Mouse (Mus musculus): ENCODE measurements around the gene Akap3. TPM values are rescaled to one million over a fixed set of nuclear protein-coding genes. Genes with fewer than 3 reads are reported as not detected.

Gene Akap3
- total RNA-seq (2021): under 1 TPM; 0.30 to 0.54 TPM

DNA sequence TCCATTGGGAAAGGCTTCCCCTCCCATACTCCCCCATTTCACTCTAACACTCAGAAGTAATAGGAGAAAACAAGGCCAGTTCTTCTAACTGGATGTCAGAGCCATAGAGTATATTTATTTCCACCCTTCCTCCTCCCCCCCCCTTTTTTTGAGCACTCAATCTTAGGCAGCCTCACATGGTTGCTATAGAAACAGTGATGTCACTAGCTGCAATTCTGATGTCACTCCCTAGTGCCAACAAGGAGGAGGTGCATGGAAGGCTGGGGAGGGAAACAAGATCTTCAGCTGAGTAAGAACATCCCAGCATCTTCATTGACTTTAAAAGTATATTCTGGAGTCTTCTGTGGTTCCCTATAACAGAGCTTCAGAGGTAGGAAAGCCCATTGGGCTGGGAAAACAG, at the start of gene Akap3:
Gene Akap3 (plus strand): TSS at position 218 of the 400 bp plus-strand sequence.
- intact Hi-C loops (cut with DNase I): no loop called here
- no peak for DNase-seq (ENCODE audit: extremely low spot score in 1 of 2, low spot score in 2 of 2)

DNA sequence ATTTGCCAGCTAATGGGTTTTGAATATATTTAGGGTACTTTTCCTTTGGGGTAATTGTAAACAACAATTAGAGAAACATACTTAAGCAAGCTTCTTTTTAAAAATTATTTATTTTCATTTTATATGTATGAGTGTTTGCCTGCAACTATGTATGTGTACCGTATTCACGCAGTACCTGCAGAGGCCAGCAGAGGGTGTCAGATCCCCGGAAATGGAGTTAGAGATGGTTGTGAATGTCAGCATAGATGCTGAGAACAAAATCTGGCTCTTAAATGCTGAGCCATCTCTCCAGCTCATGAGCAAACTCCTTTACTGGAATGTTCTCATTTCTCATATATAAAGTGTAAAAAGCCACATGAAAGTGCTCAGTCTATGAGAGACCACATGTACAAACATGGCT, 46.1 kb upstream of the Akap3 start:
- intact Hi-C loops (cut with DNase I): no loop called here
- no peak for DNase-seq (ENCODE audit: extremely low spot score in 1 of 2, low spot score in 2 of 2)

DNA sequence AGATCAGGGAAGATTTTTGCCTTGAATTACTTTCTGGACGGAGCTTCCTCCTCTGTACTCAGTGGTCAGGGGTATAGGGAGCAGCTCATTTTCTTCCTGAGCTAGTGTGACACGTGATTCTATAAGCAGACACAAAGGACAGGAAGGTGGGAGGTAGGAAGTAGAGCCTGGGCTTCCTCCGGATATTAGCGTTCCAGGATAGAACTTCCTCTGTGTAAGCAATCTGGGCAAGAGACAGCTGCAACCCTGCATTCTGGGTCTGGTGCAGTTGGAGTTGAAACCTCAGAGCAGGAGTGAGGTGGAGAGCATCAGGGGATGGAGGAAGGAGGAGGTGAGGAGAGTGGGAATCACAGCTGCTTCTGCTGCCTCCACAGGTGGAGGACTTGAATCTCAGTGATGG, 44.8 kb upstream of the Akap3 start:
- intact Hi-C loops (cut with DNase I): no loop called here
- DNase-seq (ENCODE audit: extremely low spot score in 1 of 2, low spot score in 2 of 2): no peak

DNA sequence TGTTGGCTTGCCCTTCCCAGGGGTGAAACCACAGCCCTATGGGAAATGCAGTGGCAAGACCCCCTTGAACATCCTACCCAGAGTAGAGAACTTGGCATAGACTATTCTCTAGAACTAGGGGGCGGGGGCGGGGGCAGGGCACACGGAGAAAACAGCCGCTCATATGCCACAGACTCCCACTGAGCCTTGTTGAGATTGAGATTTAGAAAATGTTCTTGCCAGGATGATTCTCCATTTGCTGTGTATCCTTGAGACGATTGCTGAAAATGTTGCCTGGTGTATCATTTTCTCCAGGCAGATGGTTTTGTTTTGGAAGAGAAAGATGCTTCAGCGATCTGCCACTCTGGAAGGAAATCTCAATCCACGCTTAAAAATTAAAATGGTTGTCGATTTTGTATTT, 44.3 kb upstream of the Akap3 start:
- no peak for DNase-seq (ENCODE audit: extremely low spot score in 1 of 2, low spot score in 2 of 2)
- intact Hi-C loops (cut with DNase I): no loop called here

DNA sequence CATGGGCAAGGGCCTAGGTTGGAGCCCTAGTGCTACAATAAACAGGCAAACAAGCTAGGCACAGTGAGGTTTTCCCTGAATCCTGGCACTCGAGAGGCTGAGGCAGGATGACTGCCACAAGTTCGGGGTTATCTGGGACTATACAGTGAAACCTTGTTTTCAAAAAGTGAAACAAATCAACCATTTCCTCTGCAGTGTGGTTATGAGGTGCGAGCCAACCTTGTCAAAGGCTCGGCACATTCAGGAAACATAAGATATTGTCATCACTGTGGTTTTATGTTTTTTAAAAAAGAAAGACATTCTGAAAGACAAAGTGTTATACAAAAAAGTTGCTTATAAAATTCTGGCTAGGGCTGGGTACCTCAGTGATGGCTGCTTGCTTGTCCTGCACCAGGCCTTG, 41.4 kb upstream of the Akap3 start:
- intact Hi-C loops (cut with DNase I): no loop called here
- no peak for DNase-seq (ENCODE audit: extremely low spot score in 1 of 2, low spot score in 2 of 2)

GRCm38 (mm10) chr6:126815206-126815750, 37.6 kb upstream of the Akap3 start:
- intact Hi-C loops (cut with DNase I): no loop called here

GRCm38 (mm10) chr6:126816338-126816737, 36.6 kb upstream of the Akap3 start:
- intact Hi-C loops (cut with DNase I): no loop called here

More at GRCm38 (mm10) chr6:126815206-126815750, 37.6 kb upstream of the Akap3 start:
- no peak for DNase-seq (ENCODE audit: extremely low spot score in 1 of 2, low spot score in 2 of 2)

DNA sequence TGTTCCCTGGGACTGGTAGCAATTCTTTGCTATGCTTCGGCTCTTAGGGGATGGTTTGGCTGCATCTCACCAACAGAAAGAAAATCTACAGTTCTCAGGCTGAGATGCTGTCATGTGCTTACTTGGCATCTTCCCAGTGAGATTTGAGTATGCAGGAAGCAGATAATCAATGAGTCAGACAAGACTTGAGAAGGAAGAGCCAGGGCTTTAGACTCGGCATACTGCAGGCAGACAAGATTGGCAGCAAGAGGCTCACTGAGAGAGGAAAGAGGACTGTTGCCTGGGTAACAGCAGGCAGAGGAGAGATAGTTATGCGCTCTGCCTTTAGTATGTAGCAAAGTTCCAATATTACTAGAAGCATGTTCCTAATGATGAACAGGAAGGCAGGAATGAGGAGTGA, 29.8 kb upstream of the Akap3 start:
- intact Hi-C loops (cut with DNase I): no loop called here
- DNase-seq (ENCODE audit: extremely low spot score in 1 of 2, low spot score in 2 of 2): peak in 1 of 2 experiments; percentile 46

More at GRCm38 (mm10) chr6:126816338-126816737, 36.6 kb upstream of the Akap3 start:
- no peak for DNase-seq (ENCODE audit: extremely low spot score in 1 of 2, low spot score in 2 of 2)

GRCm38 (mm10) chr6:126836628-126837027, 16.3 kb upstream of the Akap3 start:
- no peak for DNase-seq (ENCODE audit: extremely low spot score in 1 of 2, low spot score in 2 of 2)
- intact Hi-C loops (cut with DNase I): no loop called here

GRCm38 (mm10) chr6:126848712-126849704, 3.9 kb upstream of the Akap3 start, which contains the start of gene Ndufa9:
Ndufa9 (minus strand) TSS chr6:126849136.
- peak; percentile 96 for DNase-seq (ENCODE audit: extremely low spot score in 1 of 2, low spot score in 2 of 2)
- intact Hi-C loops (cut with DNase I): loop anchor here (10.0 kb wide), 1 partner anchor 236 kb away; no protein-coding TSS in a partner anchor

GRCm38 (mm10) chr6:126877118-126877517, 24.2 kb downstream of the Akap3 start:
- no peak for DNase-seq (ENCODE audit: extremely low spot score in 1 of 2, low spot score in 2 of 2)
- intact Hi-C loops (cut with DNase I): no loop called here

- intact Hi-C loops (cut with DNase I): no loop called here
- DNase-seq (ENCODE audit: extremely low spot score in 1 of 2, low spot score in 2 of 2): no peak
Measured at GRCm38 (mm10) chr6:126907378-126907777, 54.5 kb downstream of the Akap3 start.

DNA sequence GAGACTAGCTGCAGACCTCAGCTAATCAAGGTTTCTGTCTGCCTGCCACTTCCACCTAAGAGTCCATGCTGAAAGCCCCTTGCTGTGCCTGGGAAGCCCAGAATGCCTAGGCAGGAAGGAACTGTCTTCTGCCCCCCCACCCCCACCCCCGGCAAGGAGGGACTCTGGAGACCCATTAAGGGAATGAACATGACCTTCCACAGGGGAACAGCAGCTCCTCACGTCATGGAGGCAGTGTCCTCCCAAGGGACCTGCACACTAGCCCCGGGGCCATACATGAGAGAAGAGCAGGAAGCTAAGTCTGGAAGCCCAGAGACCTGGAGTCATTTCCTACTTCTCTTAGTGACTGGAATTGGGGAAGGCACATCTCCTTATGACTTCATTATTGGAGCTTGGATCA, 55.0 kb downstream of the Akap3 start:
- intact Hi-C loops (cut with DNase I): no loop called here
- no peak for DNase-seq (ENCODE audit: extremely low spot score in 1 of 2, low spot score in 2 of 2)

GRCm38 (mm10) chr6:126910727-126911126, 57.8 kb downstream of the Akap3 start:
- intact Hi-C loops (cut with DNase I): no loop called here
- DNase-seq (ENCODE audit: extremely low spot score in 1 of 2, low spot score in 2 of 2): no peak

DNA sequence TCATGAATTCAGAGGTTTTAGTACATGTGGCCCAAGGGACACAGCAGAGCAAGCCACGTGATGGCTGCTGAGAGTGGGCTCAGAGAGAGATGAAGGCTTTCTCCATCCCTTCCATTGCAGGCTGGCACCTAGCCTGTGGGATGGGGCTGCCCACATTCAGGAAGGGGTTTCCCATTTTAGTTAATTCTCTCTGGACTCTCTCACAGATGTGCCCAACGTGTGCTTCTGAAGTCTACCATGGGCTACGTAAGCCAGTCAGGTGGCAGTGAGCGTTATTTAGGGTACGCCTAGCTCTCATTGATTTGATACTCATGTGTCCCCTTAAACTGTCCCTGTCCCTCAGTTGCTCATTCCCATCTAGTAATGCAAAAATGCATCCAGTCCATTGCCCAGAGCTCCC, 62.0 kb downstream of the Akap3 start:
- intact Hi-C loops (cut with DNase I): no loop called here
- no peak for DNase-seq (ENCODE audit: extremely low spot score in 1 of 2, low spot score in 2 of 2)

DNA sequence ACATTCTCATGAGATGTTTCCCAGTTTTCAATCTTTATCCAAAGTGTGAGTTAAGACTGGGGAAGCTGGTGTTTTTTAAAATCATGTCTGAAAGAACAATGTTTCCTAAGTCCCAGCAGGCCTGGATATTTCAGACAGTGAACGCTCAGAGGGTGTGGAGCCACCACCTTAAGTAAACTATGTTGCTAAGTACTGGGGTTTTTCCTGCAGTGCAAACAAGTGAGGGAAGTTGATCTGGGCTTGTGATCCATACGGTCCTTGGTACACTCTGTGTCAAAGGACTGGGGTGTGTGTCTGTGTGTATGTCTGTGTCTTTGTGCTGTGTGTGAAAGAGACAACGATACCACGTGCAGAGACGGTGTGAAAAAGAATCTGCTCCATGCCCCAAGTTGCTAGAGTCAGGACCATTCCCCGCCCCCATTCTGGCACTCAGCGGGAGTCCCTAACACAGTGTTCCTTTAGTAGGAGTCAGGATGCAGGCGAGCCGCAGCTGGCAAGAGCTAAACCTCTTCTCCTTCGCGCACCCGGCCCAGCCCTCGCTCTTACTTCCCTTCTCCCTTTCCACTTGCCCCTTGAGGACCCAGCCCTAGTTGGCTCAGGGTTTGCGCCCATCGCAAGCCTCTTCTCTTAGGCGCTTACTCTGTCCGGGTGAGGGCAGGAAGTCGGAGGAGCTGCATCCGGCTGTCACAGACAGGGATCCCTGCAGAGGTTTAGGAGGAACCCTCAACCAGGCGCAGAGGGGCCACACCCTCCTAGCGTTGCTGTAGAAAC, 68.4 kb downstream of the Akap3 start, which contains the start of gene Dyrk4:
Gene Dyrk4 (minus strand): TSS at position 729 of the 771 bp plus-strand sequence.
- DNase-seq (ENCODE audit: extremely low spot score in 1 of 2, low spot score in 2 of 2): peak in 1 of 2 experiments; percentile 67
- intact Hi-C loops (cut with DNase I): no loop called here

Data from left cerebral cortex, postnatal 10 days (tissue).